Mouse (Mus musculus) CH12.LX (cell line): ENCODE measurements around the gene Dnah8. TPM values are rescaled to one million over a fixed set of nuclear protein-coding genes. Genes with fewer than 3 reads are reported as not detected.

Experiments used
- DNase-seq: peaks from one replicate; pipeline ENCODE4 v3.0.0-alpha.2; 2013; ENCODE audit errors: extremely low read depth
- H3K27ac ChIP-seq: 2 replicates; pipeline ENCODE4 v1.5.1; 2012; ENCODE audit warnings: low read depth, mild to moderate bottlenecking, control low read depth, moderate library complexity; ENCODE audit not compliant: insufficient read depth
- H3K27me3 ChIP-seq: replicated peaks from 2 replicates; pipeline ENCODE3; 2012; ENCODE audit warnings: inconsistent platforms
- H3K36me3 ChIP-seq, 2 experiments: replicated peaks in 1 of 2; 2 replicates each; pipeline versions ENCODE3 to v1.6.1; 2012; ENCODE audit warnings: inconsistent platforms in 1 of 2, low read length in 1 of 2, mild to moderate bottlenecking in 1 of 2, mixed read lengths in 1 of 2, moderate library complexity in 1 of 2; ENCODE audit not compliant: control insufficient read depth in 1 of 2, insufficient read depth in 1 of 2
- H3K4me1 ChIP-seq, 2 experiments: 2 replicates each; pipeline ENCODE4 v1.6.1; 2012; ENCODE audit warnings: inconsistent platforms in 1 of 2, moderate library complexity in 1 of 2; ENCODE audit not compliant: insufficient read depth in 2 of 2, control insufficient read depth in 1 of 2
- H3K4me2 ChIP-seq: 2 replicates; pipeline ENCODE4 v1.6.1; 2012; ENCODE audit warnings: low read depth, mild to moderate bottlenecking, control low read depth; ENCODE audit not compliant: poor library complexity, insufficient read depth, severe bottlenecking
- H3K4me3 ChIP-seq, 3 experiments: fragments of 150-350 bp in 1 of 3; sonication (generic) in 1 of 3; replicated peaks in 1 of 3; 2 replicates each; pipeline versions ENCODE3 to v1.5.1; 2011 to 2012; ENCODE audit warnings: low read depth in 2 of 3, low read length in 2 of 3, mild to moderate bottlenecking in 2 of 3, moderate library complexity in 2 of 3, control low read depth in 1 of 3, improper control_type of control experiment in 1 of 3, inconsistent platforms in 1 of 3, mixed read lengths in 1 of 3; ENCODE audit not compliant: poor library complexity in 1 of 3
- H3K79me2 ChIP-seq: replicated peaks from 2 replicates; pipeline ENCODE4 v1.6.1; 2012; ENCODE audit warnings: mild to moderate bottlenecking, moderate library complexity; ENCODE audit not compliant: control insufficient read depth, poor library complexity, insufficient read depth, severe bottlenecking; ENCODE audit errors: extremely low read depth
- H3K9ac ChIP-seq: 2 replicates; pipeline ENCODE4 v1.6.1; 2012; ENCODE audit warnings: low read depth, mild to moderate bottlenecking, control low read depth, moderate library complexity; ENCODE audit not compliant: insufficient read depth
- H3K9me3 ChIP-seq: replicated peaks from 2 replicates; pipeline ENCODE3; 2012; ENCODE audit warnings: low read length, inconsistent platforms, mixed read lengths
- CHD1 ChIP-seq: IDR thresholded peaks from 2 replicates; pipeline ENCODE4 v1.6.1; 2012; ENCODE audit warnings: low read depth, low read length, improper control_type of control experiment, inconsistent platforms
- CHD2 ChIP-seq: IDR thresholded peaks from 2 replicates; pipeline ENCODE4 v1.6.1; 2011; ENCODE audit warnings: low read length, improper control_type of control experiment
- CTCF ChIP-seq, 2 experiments: IDR thresholded peaks in 1 of 2; conservative IDR thresholded peaks in 1 of 2; 2 replicates each; pipeline ENCODE4 v1.5.1; 2011 to 2012; ENCODE audit warnings: low read depth in 2 of 2, low read length in 2 of 2, improper control_type of control experiment in 1 of 2, inconsistent platforms in 1 of 2, mild to moderate bottlenecking in 1 of 2, moderate library complexity in 1 of 2
- GABPA ChIP-seq: IDR thresholded peaks from 2 replicates; pipeline ENCODE4 v1.6.1; 2012; ENCODE audit warnings: low read depth, low read length, improper control_type of control experiment, inconsistent platforms; ENCODE audit not compliant: insufficient replicate concordance
- HCFC1 ChIP-seq: IDR thresholded peaks from 2 replicates; pipeline ENCODE4 v1.6.1; 2012; ENCODE audit warnings: low read depth, mild to moderate bottlenecking, inconsistent platforms, low read length, improper control_type of control experiment
- IRF4 ChIP-seq: IDR thresholded peaks from 2 replicates; pipeline ENCODE4 v1.6.1; 2014; ENCODE audit warnings: low read depth, mild to moderate bottlenecking, inconsistent platforms, low read length, improper control_type of control experiment
- MAZ ChIP-seq: IDR thresholded peaks from 2 replicates; pipeline ENCODE4 v1.6.1; 2012; ENCODE audit warnings: low read depth, mild to moderate bottlenecking, inconsistent platforms, low read length, improper control_type of control experiment, moderate library complexity
- PAX5 ChIP-seq: IDR thresholded peaks from 2 replicates; pipeline ENCODE4 v1.6.1; 2012; ENCODE audit warnings: low read length, inconsistent platforms, mixed read lengths
- POLR2A ChIP-seq: IDR thresholded peaks from 2 replicates; pipeline ENCODE4 v1.6.1; 2011; ENCODE audit warnings: low read depth, mild to moderate bottlenecking, improper control_type of control experiment, low read length
- RAD21 ChIP-seq: IDR thresholded peaks from 2 replicates; pipeline ENCODE4 v1.6.1; 2011; ENCODE audit warnings: low read depth, mild to moderate bottlenecking, low read length, improper control_type of control experiment, moderate library complexity
- RCOR1 ChIP-seq: conservative IDR thresholded peaks from 2 replicates; pipeline ENCODE4 v1.6.1; 2012; ENCODE audit warnings: low read depth, mild to moderate bottlenecking, inconsistent platforms, low read length, improper control_type of control experiment
- SMC3 ChIP-seq: IDR thresholded peaks from 2 replicates; pipeline ENCODE4 v1.6.1; 2011; ENCODE audit warnings: low read depth, low read length, improper control_type of control experiment
- TCF12 ChIP-seq: IDR thresholded peaks from 2 replicates; pipeline ENCODE4 v1.6.1; 2014; ENCODE audit warnings: low read depth, mild to moderate bottlenecking, inconsistent platforms, low read length, improper control_type of control experiment
- USF1 ChIP-seq: IDR thresholded peaks from 2 replicates; pipeline ENCODE4 v1.6.1; 2014; ENCODE audit warnings: low read depth, mild to moderate bottlenecking, inconsistent platforms, low read length, improper control_type of control experiment
- ZKSCAN1 ChIP-seq: IDR thresholded peaks from 2 replicates; pipeline ENCODE4 v1.6.1; 2012; ENCODE audit warnings: low read depth, inconsistent platforms, low read length, improper control_type of control experiment, borderline replicate concordance
- ZMIZ1 ChIP-seq: IDR thresholded peaks from 2 replicates; pipeline ENCODE4 v1.6.1; 2012; ENCODE audit warnings: low read depth, mild to moderate bottlenecking, inconsistent platforms, low read length, improper control_type of control experiment
- ZNF384 ChIP-seq: IDR thresholded peaks from 2 replicates; pipeline ENCODE4 v1.6.1; 2012; ENCODE audit warnings: low read depth, low read length, improper control_type of control experiment, inconsistent platforms
- dilution Hi-C: fragments of 300-500 bp; cut with MboI; formaldehyde crosslinking; loops from 2 replicates; pipeline ENCODE4 v1.14.3; 2020; ENCODE audit warnings: low sequenced_read_pairs; ENCODE audit not compliant: extremely low pct_unique_long_range_greater_than_20kb, extremely low pct_ligation_motif_present
- in situ Hi-C: fragments of 300-500 bp; cut with MboI; formaldehyde crosslinking; loops from 3 replicates; pipeline ENCODE4 v1.14.3; 2019; ENCODE audit warnings: low sequenced_read_pairs, low pct_ligation_motif_present, low pct_unique_long_range_greater_than_20kb, mixed read lengths
- polyA plus RNA-seq: library from polyadenylated mRNA; unstranded; fragments of >175 nt; gene quantifications from 2 replicates; pipeline ENCODE4 v1.2.1, GENCODE M21; 2012; ENCODE audit warnings: low read depth; ENCODE audit not compliant: insufficient read length
- total RNA-seq, 2 experiments: library from RNA; depleted of rRNA; stranded (reverse); fragments of 300-350 nt in 1 of 2; fragments of >200 nt in 1 of 2; gene quantifications; 2 replicates each; pipeline ENCODE4 v1.2.3; 2012 to 2014

The Dnah8 gene
- total and polyA plus RNA-seq, 3 experiments: 0.09 to 0.99 TPM; not detected in 1

DNA sequence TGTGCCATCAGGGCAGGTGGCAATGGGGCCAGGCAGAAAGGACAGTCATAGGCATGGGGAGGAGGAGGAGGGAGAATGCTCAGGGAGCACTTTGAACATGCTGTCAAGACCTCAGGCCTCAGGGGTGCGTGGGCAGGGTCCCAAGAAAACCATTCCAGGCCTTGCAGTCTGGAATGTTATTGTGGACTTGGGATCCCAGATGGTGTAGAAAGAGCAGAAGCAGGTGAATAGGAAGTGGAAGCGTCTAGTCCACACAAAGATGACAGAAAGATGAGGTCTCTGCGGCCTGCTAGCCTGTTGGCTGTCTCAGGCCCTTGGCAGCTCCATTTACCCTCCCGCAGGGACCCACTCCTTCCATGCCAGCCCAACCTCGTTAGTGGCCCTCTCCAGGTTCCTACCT, 288.4 kb downstream of the Dnah8 start:
- Histone ChIP-seq H3K4me2 (no peak overlapping the region), H3K36me3 (no peaks in the 10 kb centered on the region), H3K9ac (no peak overlapping the region), H3K27me3 (peaks cover 31% of the 10 kb centered on the region), H3K27ac (no peak overlapping the region), H3K4me3 (no peak overlapping the region), H3K4me1 (no peaks in the 10 kb centered on the region), H3K9me3 (peaks cover 5% of the 10 kb centered on the region), H3K79me2 (no peaks in the 10 kb centered on the region)
- in situ Hi-C loops: no loop called here
- dilution Hi-C loops: loop anchor here (25.0 kb wide), 1 partner anchor 450 kb away; no protein-coding TSS in a partner anchor
- TF ChIP-seq ZMIZ1 (no peak), GABPA (no peak), HCFC1 (no peak), CHD2 (no peak), PAX5 (no peak), IRF4 (no peak), RAD21 (no peak), RCOR1 (no peak), MAZ (no peak), ZKSCAN1 (no peak), POLR2A (no peak), CHD1 (no peak)
- no peak for DNase-seq

DNA sequence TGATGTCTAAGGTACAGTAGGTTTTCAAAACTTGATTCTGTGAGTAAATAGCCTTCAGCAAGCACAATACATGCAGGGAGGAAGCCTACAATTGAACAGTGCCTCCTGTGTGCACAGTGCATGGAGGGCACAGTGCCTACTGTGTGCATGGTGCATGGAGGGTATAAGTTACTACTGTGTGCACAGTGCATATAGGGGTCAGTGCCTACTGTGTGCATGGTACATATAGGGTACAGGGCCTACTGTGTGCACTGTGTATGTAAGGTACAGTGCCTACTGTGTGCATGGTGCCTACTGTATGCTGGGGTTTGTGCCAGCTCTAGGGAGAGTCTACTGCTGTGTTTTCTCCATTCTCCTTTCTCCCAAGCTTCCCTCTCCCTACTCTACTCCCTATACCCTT, 290.1 kb downstream of the Dnah8 start:
- H3K4me2 ChIP-seq: no peak overlapping the region
- no peak for DNase-seq
- peaks cover 5% of the 10 kb centered on the region for H3K9me3 ChIP-seq
- peak; percentile 87 for TF ChIP-seq ZKSCAN1
- TF ChIP-seq USF1: no peak
- TF ChIP-seq, all 38 proteins: peak for 1
- Histone ChIP-seq H3K79me2 (no peaks in the 10 kb centered on the region), H3K4me3 (no peak overlapping the region), H3K9ac (no peak overlapping the region), H3K36me3 (peaks cover 0 to 2% of the 10 kb centered on the region in 2 experiments), H3K27ac (no peak overlapping the region), H3K27me3 (peaks cover 16% of the 10 kb centered on the region), H3K4me1 (no peaks in the 10 kb centered on the region)
- dilution Hi-C loops: loop anchor here (25.0 kb wide), 1 partner anchor 452 kb away; no protein-coding TSS in a partner anchor
- in situ Hi-C loops: no loop called here

DNA sequence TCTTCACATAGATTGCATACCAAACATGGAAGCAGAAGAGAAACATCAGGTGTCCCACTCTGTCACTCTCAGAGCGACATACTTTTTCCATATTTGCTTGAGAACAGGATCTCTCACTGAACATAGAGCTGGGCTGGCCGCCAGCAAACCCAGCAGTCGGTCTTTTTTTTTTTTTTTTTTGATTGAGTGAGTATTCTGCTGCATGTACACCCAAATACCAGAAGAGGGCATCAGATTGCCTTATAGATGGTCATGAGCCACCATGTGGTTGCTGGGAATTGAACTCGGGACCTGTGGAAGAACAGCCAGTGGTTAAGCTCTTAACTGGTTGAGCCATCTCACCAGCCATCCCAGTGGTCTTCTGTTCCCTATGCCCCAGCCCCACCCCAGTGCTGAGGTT, 299.4 kb downstream of the Dnah8 start:
- peak; percentile 17 for DNase-seq
- no peak overlapping the region for H3K9ac ChIP-seq

More for the DNA sequence above, 299.4 kb downstream of the Dnah8 start:
- dilution Hi-C loops (loop anchor here (25.0 kb wide), 1 partner anchor 461 kb away; no protein-coding TSS in a partner anchor), in situ Hi-C loops (loop anchor here (5.0 kb wide), 1 partner anchor 476 kb away; no protein-coding TSS in a partner anchor)
- Histone ChIP-seq H3K27ac (no peak overlapping the region), H3K9me3 (no peaks in the 10 kb centered on the region), H3K4me2 (no peak overlapping the region), H3K79me2 (no peaks in the 10 kb centered on the region), H3K4me1 (no peaks in the 10 kb centered on the region), H3K4me3 (no peak overlapping the region), H3K27me3 (peaks cover 9% of the 10 kb centered on the region), H3K36me3 (peaks cover 0 to 3% of the 10 kb centered on the region in 2 experiments)
- TF ChIP-seq SMC3 (peak; percentile 21; the same call in 1 of the 2 replicates), ZNF384 (peak; percentile 94), CTCF (conservative IDR thresholded peaks at IDR 0.05 in 1 of 2, IDR thresholded peaks at IDR 0.05 in 1 of 2; ENCODE audit: low read depth in 2 of 2, low read length in 2 of 2) (peak in 1 of 2 experiments; percentile 58; a peak in 2 of 4 replicates), TCF12 (no peak)
